Mouse (Mus musculus): ENCODE data around the gene Ap2a1. TPM values are rescaled to one million over a fixed set of nuclear protein-coding genes. Genes with fewer than 3 reads are reported as not detected.

The Ap2a1 gene
- 76.1 and 81.6 TPM in 2 replicates for polyA plus RNA-seq (2015; fragmentation: Nextera tagmentation; extraction: Ambion mirVana)

- H3K4me1 ChIP-seq = peaks cover 19% of the 10 kb centered on the region
- no peaks in the 10 kb centered on the region for H3K27me3 ChIP-seq
- peak within 1 kb of the TSS; percentile 65 for H3K4me3 ChIP-seq
- H3K9ac ChIP-seq = peak within 1 kb of the TSS; percentile 88
- H3K27ac ChIP-seq = peak within 1 kb of the TSS; percentile 87
- no peaks in the 10 kb centered on the region for H3K9me3 ChIP-seq
- peak within 1 kb of the TSS; percentile 76 for H3K4me2 ChIP-seq (replicated peaks)
- H3K36me3 ChIP-seq = peaks cover 14% of the 10 kb centered on the region
- peak; percentile 99 for ATAC-seq (ENCODE audit: low FRiP score, low read depth)
- under 1% methylated on average over 84 of the region's 84 CpGs for WGBS
Observed at GRCm38 (mm10) chr7:44929204-44930151, at the start of gene Ap2a1. Gene Ap2a1, minus strand, starts transcription at chr7:44929496.

- Histone ChIP-seq H3K9me3 (no peaks in the 10 kb centered on the region), H3K9ac (no peak overlapping the region), H3K4me1 (peaks cover 12% of the 10 kb centered on the region), H3K27ac (no peak overlapping the region), H3K4me3 (no peak overlapping the region), H3K36me3 (peaks cover 79% of the 10 kb centered on the region), H3K4me2 (replicated peaks) (no peak overlapping the region), H3K27me3 (no peaks in the 10 kb centered on the region)
- ATAC-seq (ENCODE audit: low FRiP score, low read depth) = no peak
- WGBS = 89% methylated on average over 3 of the region's 3 CpGs
Observed at GRCm38 (mm10) chr7:44978300-44978699, 49.0 kb upstream of the Ap2a1 start.

- peaks cover 32% of the 10 kb centered on the region for H3K4me1 ChIP-seq
- H3K9me3 ChIP-seq = no peaks in the 10 kb centered on the region
- peak overlapping the region; percentile 56 for H3K4me3 ChIP-seq
- H3K36me3 ChIP-seq = peaks cover 49% of the 10 kb centered on the region
- peak overlapping the region; percentile 77 for H3K4me2 ChIP-seq (replicated peaks)
- ATAC-seq (ENCODE audit: low FRiP score, low read depth) = no peak
- 26% methylated on average over 6 of the region's 6 CpGs for WGBS
- H3K27me3 ChIP-seq = no peaks in the 10 kb centered on the region
- H3K9ac ChIP-seq = 0 out of 2 replicates have a peak overlapping the region, but pooled peaks have one; percentile 45
- peak overlapping the region; percentile 88; the same call in 1 of the 2 replicates for H3K27ac ChIP-seq
Observed at GRCm38 (mm10) chr7:44975117-44975419, 45.8 kb upstream of the Ap2a1 start.

GRCm38 (mm10) chr7:44974383-44975116 lies 45.3 kb upstream of the Ap2a1 start, which contains the start of gene Cpt1c:
Gene Cpt1c, minus strand, starts transcription at chr7:44974851.
- Histone ChIP-seq H3K36me3 (peaks cover 44% of the 10 kb centered on the region), H3K4me2 (replicated peaks) (peak within 1 kb of the TSS; percentile 77), H3K27me3 (no peaks in the 10 kb centered on the region), H3K9ac (peak within 1 kb of the TSS; percentile 70), H3K9me3 (no peaks in the 10 kb centered on the region), H3K27ac (peak within 1 kb of the TSS; percentile 88), H3K4me3 (peak within 1 kb of the TSS; percentile 56), H3K4me1 (peaks cover 35% of the 10 kb centered on the region)
- peak; percentile 49; the same call in 1 of the 2 replicates for ATAC-seq (ENCODE audit: low FRiP score, low read depth)
- WGBS = 2% methylated on average over 22 of the region's 22 CpGs

- H3K9me3 ChIP-seq = no peaks in the 10 kb centered on the region
- peak overlapping the region; percentile 56 for H3K4me3 ChIP-seq
- no peaks in the 10 kb centered on the region for H3K27me3 ChIP-seq
- H3K4me2 ChIP-seq (replicated peaks) = peak overlapping the region; percentile 77
- peaks cover 35% of the 10 kb centered on the region for H3K4me1 ChIP-seq
- 42% methylated on average over 14 of the region's 14 CpGs for WGBS
- H3K36me3 ChIP-seq = peaks cover 34% of the 10 kb centered on the region
- H3K27ac ChIP-seq = peak overlapping the region; percentile 88
- ATAC-seq (ENCODE audit: low FRiP score, low read depth) = no peak
- peak overlapping the region; percentile 70 for H3K9ac ChIP-seq
Observed at GRCm38 (mm10) chr7:44973415-44974130, 44.3 kb upstream of the Ap2a1 start.

GRCm38 (mm10) chr7:44971142-44971541 lies 41.8 kb upstream of the Ap2a1 start:
- H3K9me3 ChIP-seq = no peaks in the 10 kb centered on the region
- peaks cover 35% of the 10 kb centered on the region for H3K4me1 ChIP-seq
- H3K27me3 ChIP-seq = no peaks in the 10 kb centered on the region
- H3K36me3 ChIP-seq = peaks cover 19% of the 10 kb centered on the region
- H3K4me2 ChIP-seq (replicated peaks) = peak overlapping the region; percentile 73
- H3K27ac ChIP-seq = peak overlapping the region; percentile 85; the same call in 1 of the 2 replicates
- peak overlapping the region; percentile 55 for H3K4me3 ChIP-seq
- ATAC-seq (ENCODE audit: low FRiP score, low read depth) = no peak
- WGBS = 70% methylated on average over 7 of the region's 7 CpGs
- peak overlapping the region; percentile 69 for H3K9ac ChIP-seq

GRCm38 (mm10) chr7:44970231-44970691 lies 41.0 kb upstream of the Ap2a1 start:
- no peaks in the 10 kb centered on the region for H3K27me3 ChIP-seq
- H3K27ac ChIP-seq = peak overlapping the region; percentile 85
- WGBS = under 1% methylated on average over 36 of the region's 36 CpGs
- H3K4me3 ChIP-seq = peak overlapping the region; percentile 55
- H3K36me3 ChIP-seq = peaks cover 19% of the 10 kb centered on the region
- peaks cover 35% of the 10 kb centered on the region for H3K4me1 ChIP-seq
- ATAC-seq (ENCODE audit: low FRiP score, low read depth) = peak; percentile 97
- H3K9ac ChIP-seq = peak overlapping the region; percentile 69
- peak overlapping the region; percentile 73 for H3K4me2 ChIP-seq (replicated peaks)
- no peaks in the 10 kb centered on the region for H3K9me3 ChIP-seq

GRCm38 (mm10) chr7:44966638-44967037 lies 37.3 kb upstream of the Ap2a1 start:
- 72% methylated on average over 15 of the region's 15 CpGs for WGBS
- ATAC-seq (ENCODE audit: low FRiP score, low read depth) = no peak
- no peaks in the 10 kb centered on the region for H3K9me3 ChIP-seq

GRCm38 (mm10) chr7:44965975-44966374 lies 36.7 kb upstream of the Ap2a1 start:
- 78% methylated on average over 7 of the region's 7 CpGs for WGBS
- H3K36me3 ChIP-seq = peaks cover 57% of the 10 kb centered on the region
- ATAC-seq (ENCODE audit: low FRiP score, low read depth) = no peak

More at GRCm38 (mm10) chr7:44966638-44967037, 37.3 kb upstream of the Ap2a1 start:
- Histone ChIP-seq H3K4me3 (no peak overlapping the region), H3K9ac (no peak overlapping the region), H3K4me2 (replicated peaks) (no peak overlapping the region), H3K27me3 (no peaks in the 10 kb centered on the region), H3K36me3 (peaks cover 50% of the 10 kb centered on the region), H3K27ac (no peak overlapping the region), H3K4me1 (peaks cover 12% of the 10 kb centered on the region)

GRCm38 (mm10) chr7:44964990-44965389 lies 35.7 kb upstream of the Ap2a1 start:
- Histone ChIP-seq H3K4me2 (replicated peaks) (no peak overlapping the region), H3K4me3 (no peak overlapping the region), H3K4me1 (peaks cover 3% of the 10 kb centered on the region), H3K27me3 (no peaks in the 10 kb centered on the region), H3K9me3 (no peaks in the 10 kb centered on the region), H3K9ac (no peak overlapping the region), H3K36me3 (peaks cover 64% of the 10 kb centered on the region), H3K27ac (no peak overlapping the region)
- 94% methylated on average over 13 of the region's 13 CpGs for WGBS
- ATAC-seq (ENCODE audit: low FRiP score, low read depth) = no peak

More at GRCm38 (mm10) chr7:44965975-44966374, 36.7 kb upstream of the Ap2a1 start:
- no peak overlapping the region for H3K4me2 ChIP-seq (replicated peaks)
- H3K4me1 ChIP-seq = peaks cover 5% of the 10 kb centered on the region
- H3K9ac ChIP-seq = no peak overlapping the region
- no peaks in the 10 kb centered on the region for H3K27me3 ChIP-seq
- H3K27ac ChIP-seq = no peak overlapping the region
- H3K9me3 ChIP-seq = no peaks in the 10 kb centered on the region
- H3K4me3 ChIP-seq = no peak overlapping the region

- no peaks in the 10 kb centered on the region for H3K9me3 ChIP-seq
- no peaks in the 10 kb centered on the region for H3K27me3 ChIP-seq
- peaks cover 79% of the 10 kb centered on the region for H3K36me3 ChIP-seq
- no peak overlapping the region for H3K4me3 ChIP-seq
- H3K9ac ChIP-seq = no peak overlapping the region
- H3K4me1 ChIP-seq = no peaks in the 10 kb centered on the region
- H3K27ac ChIP-seq = no peak overlapping the region
- no peak overlapping the region for H3K4me2 ChIP-seq (replicated peaks)
- 88% methylated on average over 5 of the region's 5 CpGs for whole genome bisulfite sequencing
- no peak for ATAC-seq (ENCODE audit: low FRiP score, low read depth)
Observed at GRCm38 (mm10) chr7:44962831-44963230, 33.5 kb upstream of the Ap2a1 start.

All from limb, embryonic 13.5 days (tissue).